Mouse (Mus musculus) lung, postnatal 0 days (tissue): ENCODE results near the gene Tdgf1. TPM values are rescaled to one million over a fixed set of nuclear protein-coding genes. Genes with fewer than 3 reads are reported as not detected.

Source experiments
- ATAC-seq: fragments of 200-750 bp; cut with Nextera tagmentation; 2 replicates; pipeline ENCODE4 v1.8.0; 2017; ENCODE audit warnings: moderate library complexity
- DNase-seq: peaks from one replicate; pipeline ENCODE4 v3.0.0-alpha.2; 2016; ENCODE audit warnings: low spot score
- H3K27ac ChIP-seq: fragments of 300-500 bp; sonication (generic); 2 replicates; pipeline ENCODE4 v1.5.1; 2014; ENCODE audit warnings: antibody characterized with exemption, mild to moderate bottlenecking, low read length, mixed read lengths
- H3K27me3 ChIP-seq: fragments of 300-500 bp; sonication (generic); replicated peaks from 2 replicates; pipeline ENCODE4 v1.6.1; 2014; ENCODE audit warnings: low read length, mixed read lengths; ENCODE audit not compliant: insufficient read depth
- H3K36me3 ChIP-seq: fragments of 300-500 bp; sonication (generic); 2 replicates; pipeline ENCODE4 v1.6.1; 2014; ENCODE audit warnings: low read length, mixed read lengths; ENCODE audit not compliant: insufficient read depth
- H3K4me1 ChIP-seq: fragments of 300-500 bp; sonication (generic); 2 replicates; pipeline ENCODE4 v1.6.1; 2014; ENCODE audit warnings: antibody characterized with exemption, low read depth, low read length, mixed read lengths; ENCODE audit not compliant: insufficient read depth
- H3K4me2 ChIP-seq: fragments of 300-500 bp; sonication (generic); replicated peaks from 2 replicates; pipeline ENCODE4 v1.6.1; 2014; ENCODE audit warnings: low read depth, mild to moderate bottlenecking, low read length, moderate library complexity, mixed read lengths
- H3K4me3 ChIP-seq: fragments of 300-500 bp; sonication (generic); 2 replicates; pipeline ENCODE4 v1.5.1; 2014; ENCODE audit warnings: low read depth, low read length
- H3K9ac ChIP-seq: fragments of 300-500 bp; sonication (generic); replicated peaks from 2 replicates; pipeline ENCODE4 v1.6.1; 2014; ENCODE audit warnings: low read depth, mild to moderate bottlenecking
- H3K9me3 ChIP-seq: fragments of 300-500 bp; sonication (generic); 2 replicates; pipeline ENCODE4 v1.6.1; 2016; ENCODE audit warnings: low read length, mixed read lengths
- CTCF ChIP-seq: IDR thresholded peaks from 2 replicates; pipeline ENCODE4 v1.5.1; 2016; ENCODE audit warnings: antibody characterized with exemption, mild to moderate bottlenecking
- EP300 ChIP-seq: IDR thresholded peaks from 2 replicates; pipeline ENCODE4 v1.6.1; 2016; ENCODE audit warnings: antibody characterized with exemption, mild to moderate bottlenecking, control low read depth
- WGBS: fragments of 180-500 bp; shearing (Covaris S2); extraction: QIAGEN DNeasy Blood & Tissue Kit; methylation state at CpG from one replicate; pipeline ENCODE4 v1.1.7; 2014; 5-methylcytosine and 5-hydroxymethylcytosine counted together
- polyA plus RNA-seq: library from polyadenylated mRNA; unstranded; fragments of >200 nt; fragmentation: Nextera tagmentation; extraction: Ambion mirVana; gene quantifications from 2 replicates; pipeline ENCODE4 v1.2.1, GENCODE M21; 2015

Tdgf1 gene
- polyA plus RNA-seq, 1 experiment from 2014 or later, result 0.19 TPM

DNA sequence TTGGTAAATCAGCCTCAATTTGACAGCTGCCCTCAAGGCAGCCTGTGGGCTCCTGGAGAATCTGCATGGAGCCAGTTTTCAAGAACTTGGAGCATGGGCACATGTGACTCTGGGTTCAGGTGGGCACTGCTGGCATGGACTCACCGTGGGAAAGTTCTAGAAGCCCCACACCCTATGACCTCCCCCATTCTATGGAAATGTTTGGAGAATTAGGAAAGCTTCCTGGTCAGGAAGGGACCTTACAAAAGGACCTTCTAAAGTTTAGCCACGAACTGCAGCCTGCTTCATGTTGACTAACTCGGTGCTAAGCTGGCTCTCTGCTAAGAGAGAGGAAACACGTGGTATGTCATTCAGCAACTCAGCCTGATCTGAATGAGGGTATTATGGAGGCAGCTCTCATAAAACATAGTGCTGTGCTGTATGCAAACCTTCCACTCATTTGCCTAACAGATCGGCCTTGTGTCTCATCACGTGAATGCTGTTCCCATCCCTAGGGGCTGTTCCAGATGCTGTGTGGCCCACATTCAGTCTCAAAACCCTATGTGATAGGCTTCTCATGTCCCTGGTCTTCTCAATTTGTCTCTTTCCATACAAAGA, 36.5 kb downstream of the Tdgf1 start:
- Histone ChIP-seq H3K9ac (no peak overlapping the region), H3K27me3 (no peaks in the 10 kb centered on the region), H3K9me3 (no peaks in the 10 kb centered on the region), H3K4me1 (no peaks in the 10 kb centered on the region), H3K36me3 (no peaks in the 10 kb centered on the region), H3K27ac (no peak overlapping the region), H3K4me2 (no peak overlapping the region), H3K4me3 (no peak overlapping the region)
- no peak for DNase-seq
- TF ChIP-seq EP300, result no peak
- no peak for TF ChIP-seq CTCF
- ATAC-seq, result no peak
- 65% methylated on average over 6 of the region's 6 CpGs for WGBS

DNA sequence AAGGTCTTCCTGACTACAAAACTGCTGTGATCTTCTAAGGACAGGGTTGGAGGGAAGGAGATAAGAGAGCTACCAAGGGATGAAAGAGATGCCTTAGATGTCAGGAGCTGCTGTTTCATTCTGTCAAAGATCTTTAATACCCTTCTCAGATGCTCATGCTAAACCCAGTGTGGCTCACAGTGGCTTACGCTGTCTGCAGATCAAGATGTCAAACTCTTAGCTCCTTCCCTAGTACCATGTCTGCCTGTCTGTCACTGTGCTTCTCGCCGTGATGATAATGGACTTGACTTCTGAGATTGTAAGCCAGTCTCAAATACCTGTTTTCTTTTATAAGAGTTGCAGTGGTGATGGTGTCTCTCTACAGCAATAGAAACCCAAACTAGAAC, 37.3 kb downstream of the Tdgf1 start:
- Histone ChIP-seq H3K4me1 (no peaks in the 10 kb centered on the region), H3K27me3 (no peaks in the 10 kb centered on the region), H3K4me3 (no peak overlapping the region), H3K27ac (no peak overlapping the region), H3K4me2 (no peak overlapping the region), H3K9ac (no peak overlapping the region), H3K9me3 (no peaks in the 10 kb centered on the region), H3K36me3 (no peaks in the 10 kb centered on the region)
- no peak for TF ChIP-seq EP300
- no peak for TF ChIP-seq CTCF
- WGBS, result 88% methylated on average over 3 of the region's 3 CpGs
- no peak for ATAC-seq
- DNase-seq, result no peak

DNA sequence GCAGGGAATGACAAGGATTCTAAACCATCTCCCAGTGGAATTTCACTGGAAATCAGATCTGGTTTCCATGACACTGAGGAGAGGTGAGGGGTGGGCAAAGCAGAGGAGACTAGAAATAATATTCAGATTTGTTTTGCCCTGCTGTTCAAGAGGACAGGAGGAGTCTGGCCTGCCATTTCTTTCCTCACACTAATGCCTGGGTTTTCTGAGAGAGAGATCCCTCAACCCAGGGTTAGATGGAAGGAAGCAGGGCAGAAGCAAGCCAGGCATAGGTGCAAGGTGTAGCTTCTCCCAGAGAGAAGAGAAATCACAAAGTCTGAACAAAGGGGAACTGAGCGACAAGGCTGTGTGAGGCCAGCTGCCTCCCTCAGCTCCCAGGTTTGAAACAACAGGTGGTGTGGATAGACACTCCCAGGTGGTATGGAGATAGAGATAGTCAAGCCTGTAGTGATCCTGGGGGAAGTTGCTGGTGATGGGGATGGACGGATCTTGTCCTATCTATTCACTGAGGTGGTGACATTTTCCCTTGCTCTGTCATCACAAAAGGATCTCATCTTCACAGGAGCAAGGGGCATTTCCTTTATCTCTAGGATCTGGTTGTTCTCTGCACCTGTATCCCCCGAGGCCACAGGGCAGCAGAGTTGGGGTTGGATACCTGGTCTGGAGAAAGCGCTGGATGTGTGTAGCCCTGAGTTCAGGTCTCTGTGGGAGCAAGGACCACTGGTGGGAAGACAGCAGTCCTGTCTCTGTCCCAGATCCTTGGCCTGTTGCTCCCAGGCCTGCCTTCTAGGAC, 37.9 kb downstream of the Tdgf1 start:
- H3K9ac ChIP-seq, result no peak overlapping the region
- no peak overlapping the region for H3K4me3 ChIP-seq
- no peak overlapping the region for H3K4me2 ChIP-seq
- 69% methylated on average over 4 of the region's 4 CpGs for WGBS
- no peak overlapping the region for H3K27ac ChIP-seq
- no peaks in the 10 kb centered on the region for H3K27me3 ChIP-seq
- ATAC-seq (no peak), DNase-seq (no peak)
- no peak for TF ChIP-seq EP300
- TF ChIP-seq CTCF, result no peak
- no peaks in the 10 kb centered on the region for H3K4me1 ChIP-seq
- H3K9me3 ChIP-seq, result no peaks in the 10 kb centered on the region
- H3K36me3 ChIP-seq, result no peaks in the 10 kb centered on the region

DNA sequence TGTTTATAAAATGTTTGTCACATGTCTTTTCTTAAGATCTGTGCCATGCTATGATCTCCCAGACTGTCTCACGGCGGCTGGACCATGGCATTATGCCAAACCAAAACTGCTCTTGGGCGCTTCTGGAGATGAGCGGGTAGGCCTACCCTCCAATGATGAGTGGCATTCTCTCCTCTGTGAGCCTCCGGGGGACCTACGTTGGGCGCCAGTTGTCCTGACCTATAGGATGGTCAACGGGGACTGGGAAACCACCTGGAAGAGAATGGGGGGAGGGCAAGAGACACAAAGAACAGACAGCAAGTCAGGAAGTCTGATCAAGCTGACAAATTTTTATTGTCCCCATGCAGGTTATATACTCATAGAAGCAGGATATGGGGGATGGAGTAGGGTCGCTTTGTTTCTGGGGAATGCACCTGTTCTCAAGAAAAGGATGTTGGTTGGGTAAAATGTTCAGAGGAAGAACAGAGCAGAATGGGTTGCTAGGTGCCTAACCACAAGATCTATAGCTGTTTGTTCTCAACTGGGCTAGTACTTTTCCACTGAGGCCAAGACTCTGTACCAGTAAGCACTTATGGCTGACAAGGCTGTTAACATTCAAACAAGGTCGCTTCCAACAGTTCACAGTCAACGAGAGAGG, 38.6 kb downstream of the Tdgf1 start:
- DNase-seq, result no peak
- Histone ChIP-seq H3K27ac (no peak overlapping the region), H3K4me3 (no peak overlapping the region), H3K9ac (no peak overlapping the region), H3K9me3 (no peaks in the 10 kb centered on the region), H3K36me3 (no peaks in the 10 kb centered on the region), H3K4me1 (no peaks in the 10 kb centered on the region), H3K27me3 (no peaks in the 10 kb centered on the region), H3K4me2 (no peak overlapping the region)
- TF ChIP-seq CTCF (no peak), EP300 (no peak)
- whole genome bisulfite sequencing, result 82% methylated on average over 11 of the region's 11 CpGs
- ATAC-seq, result no peak

DNA sequence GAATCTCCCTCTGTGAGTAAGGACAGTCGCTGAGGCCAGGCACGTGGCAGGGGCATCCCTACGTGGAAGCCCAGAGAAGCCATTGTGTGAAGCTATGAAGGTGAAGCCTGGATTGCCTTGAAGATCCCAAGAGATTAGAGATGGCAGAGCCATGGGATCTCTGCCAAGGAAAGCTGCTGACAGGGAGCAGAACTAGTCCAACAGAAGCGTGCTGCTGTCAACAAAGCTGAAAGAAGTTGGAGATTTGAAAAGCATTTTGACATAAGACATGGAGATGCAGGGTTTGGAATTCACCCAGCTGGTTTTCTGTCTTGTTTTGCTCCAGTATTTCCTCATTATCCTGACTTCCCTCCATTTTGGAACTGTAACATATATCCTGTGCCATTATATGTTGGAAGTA, 43.7 kb downstream of the Tdgf1 start:
- H3K27ac ChIP-seq, result no peak overlapping the region
- no peaks in the 10 kb centered on the region for H3K9me3 ChIP-seq
- TF ChIP-seq EP300, result no peak
- TF ChIP-seq CTCF, result no peak
- no peak overlapping the region for H3K9ac ChIP-seq
- ATAC-seq (no peak), DNase-seq (no peak)
- H3K36me3 ChIP-seq, result no peaks in the 10 kb centered on the region
- no peaks in the 10 kb centered on the region for H3K4me1 ChIP-seq
- WGBS, result 74% methylated on average over 4 of the region's 4 CpGs
- H3K4me2 ChIP-seq, result no peak overlapping the region
- H3K27me3 ChIP-seq, result no peaks in the 10 kb centered on the region
- no peak overlapping the region for H3K4me3 ChIP-seq

DNA sequence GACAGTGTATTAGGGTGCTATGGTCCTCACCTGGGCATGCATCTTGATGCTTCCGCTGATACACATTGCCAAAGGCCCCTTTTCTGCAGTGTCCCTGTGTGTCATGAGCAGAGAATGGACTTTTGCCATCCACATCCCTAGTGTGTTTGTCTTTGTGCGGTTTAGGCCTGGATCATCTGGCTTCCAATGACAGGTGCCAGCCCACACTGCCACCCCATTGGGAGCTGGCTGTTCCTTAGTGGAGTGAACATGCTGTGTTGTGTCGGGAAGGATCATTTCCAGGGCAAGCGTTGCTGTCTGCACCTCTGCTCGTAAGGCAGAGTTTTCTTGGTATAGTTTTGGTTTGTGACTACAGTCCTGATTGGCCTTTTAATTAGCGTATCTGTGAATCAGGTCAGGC, 44.8 kb downstream of the Tdgf1 start:
- WGBS, result 88% methylated on average over 6 of the region's 6 CpGs
- Histone ChIP-seq H3K9ac (no peak overlapping the region), H3K4me1 (no peaks in the 10 kb centered on the region), H3K4me3 (no peak overlapping the region), H3K4me2 (no peak overlapping the region), H3K27ac (no peak overlapping the region), H3K27me3 (no peaks in the 10 kb centered on the region), H3K36me3 (no peaks in the 10 kb centered on the region), H3K9me3 (no peaks in the 10 kb centered on the region)
- TF ChIP-seq EP300, result no peak
- TF ChIP-seq CTCF, result no peak
- DNase-seq, result no peak
- no peak for ATAC-seq
